Mouse (Mus musculus) heart, embryonic 12.5 days (tissue): ENCODE data around the gene 2310011J03Rik. TPM values are rescaled to one million over a fixed set of nuclear protein-coding genes. Genes with fewer than 3 reads are reported as not detected.
A peak's percentile ranks its signal among the peaks of the same experiment; 100 is the strongest.

Experiments
- ATAC-seq: fragments of 200-750 bp; cut with Nextera tagmentation; 2 replicates; pipeline ENCODE4 v1.8.0; 2017; ENCODE audit warnings: moderate TSS enrichment, moderate library complexity; ENCODE audit not compliant: insufficient number of reproducible peaks, low FRiP score
- H3K27ac ChIP-seq: fragments of 300-500 bp; sonication (generic); 2 replicates; pipeline ENCODE4 v1.5.1; 2016; ENCODE audit warnings: mild to moderate bottlenecking, moderate library complexity; ENCODE audit not compliant: poor library complexity, severe bottlenecking
- H3K27me3 ChIP-seq: fragments of 300-500 bp; sonication (generic); replicated peaks from 2 replicates; pipeline ENCODE4 v1.6.1; 2016; ENCODE audit warnings: mild to moderate bottlenecking, moderate library complexity
- H3K36me3 ChIP-seq: fragments of 300-500 bp; sonication (generic); 2 replicates; pipeline ENCODE4 v1.6.1; 2016; ENCODE audit warnings: mild to moderate bottlenecking, moderate library complexity
- H3K4me1 ChIP-seq: fragments of 300-500 bp; sonication (generic); replicated peaks from 2 replicates; pipeline ENCODE4 v1.6.1; 2016; ENCODE audit warnings: mild to moderate bottlenecking
- H3K4me2 ChIP-seq: fragments of 300-500 bp; sonication (generic); 2 replicates; pipeline ENCODE4 v1.6.1; 2016; ENCODE audit warnings: mild to moderate bottlenecking, moderate library complexity
- H3K4me3 ChIP-seq: fragments of 300-500 bp; sonication (generic); 2 replicates; pipeline ENCODE4 v1.5.1; 2016; ENCODE audit warnings: mild to moderate bottlenecking
- H3K9ac ChIP-seq: fragments of 300-500 bp; sonication (generic); 2 replicates; pipeline ENCODE4 v1.6.1; 2016; ENCODE audit warnings: mild to moderate bottlenecking, moderate library complexity
- H3K9me3 ChIP-seq: fragments of 300-500 bp; sonication (generic); replicated peaks from 2 replicates; pipeline ENCODE4 v1.6.1; 2016; ENCODE audit warnings: mild to moderate bottlenecking, moderate library complexity
- WGBS: fragments of 180-500 bp; shearing (Covaris S2); methylation state at CpG from one replicate; pipeline ENCODE4 v1.1.7; 2016; 5-methylcytosine and 5-hydroxymethylcytosine counted together
- polyA plus RNA-seq: library from polyadenylated mRNA; unstranded; fragments of >200 nt; fragmentation: Nextera tagmentation; extraction: Ambion mirVana; gene quantifications from 2 replicates; pipeline ENCODE4 v1.2.1, GENCODE M21; 2016

The 2310011J03Rik gene
- polyA plus RNA-seq, 1 experiment from 2014 or later: 32.8 TPM

GRCm38 (mm10) chr10:80324120-80325037, 4.0 kb upstream of the 2310011J03Rik start:
- ATAC-seq: no peak
- WGBS: 77% methylated on average over 17 of the region's 17 CpGs
- Histone ChIP-seq H3K27ac (no peak overlapping the region), H3K36me3 (no peaks in the 10 kb centered on the region), H3K4me2 (peak overlapping the region; percentile 96), H3K4me1 (peaks cover 24% of the 10 kb centered on the region), H3K4me3 (peak overlapping the region; percentile 65; the same call in 1 of the 2 replicates), H3K9me3 (no peaks in the 10 kb centered on the region), H3K9ac (no peak overlapping the region; the same call in 1 of the 2 replicates), H3K27me3 (peaks cover 31% of the 10 kb centered on the region)

- peak overlapping the region; percentile 96 for H3K4me2 ChIP-seq
- H3K9ac ChIP-seq: peak overlapping the region; percentile 72
- peak; percentile 80 for ATAC-seq
- no peaks in the 10 kb centered on the region for H3K9me3 ChIP-seq
- under 1% methylated on average over 46 of the region's 46 CpGs for WGBS
- H3K27ac ChIP-seq: no peak overlapping the region
- H3K4me3 ChIP-seq: peak overlapping the region; percentile 65
- peaks cover 4% of the 10 kb centered on the region for H3K36me3 ChIP-seq
- peaks cover 31% of the 10 kb centered on the region for H3K27me3 ChIP-seq
- peaks cover 26% of the 10 kb centered on the region for H3K4me1 ChIP-seq
These were observed 3.2 kb upstream of the 2310011J03Rik start for GRCm38 (mm10) chr10:80323261-80324119.

GRCm38 (mm10) chr10:80322811-80323211, 2.5 kb upstream of the 2310011J03Rik start:
- no peaks in the 10 kb centered on the region for H3K9me3 ChIP-seq
- WGBS: 5% methylated on average over 28 of the region's 28 CpGs
- peaks cover 26% of the 10 kb centered on the region for H3K4me1 ChIP-seq
- H3K27ac ChIP-seq: no peak overlapping the region
- H3K4me2 ChIP-seq: peak overlapping the region; percentile 96
- 0 out of 2 replicates have a peak, but pooled peaks have one; percentile 9 for ATAC-seq
- H3K9ac ChIP-seq: peak overlapping the region; percentile 72
- H3K27me3 ChIP-seq: peaks cover 31% of the 10 kb centered on the region
- peaks cover 11% of the 10 kb centered on the region for H3K36me3 ChIP-seq
- H3K4me3 ChIP-seq: peak overlapping the region; percentile 65

- WGBS: 89% methylated on average over 21 of the region's 21 CpGs
- Histone ChIP-seq H3K27me3 (peaks cover 37% of the 10 kb centered on the region), H3K9ac (no peak overlapping the region), H3K27ac (no peak overlapping the region), H3K4me1 (peaks cover 34% of the 10 kb centered on the region), H3K4me3 (no peak overlapping the region), H3K4me2 (peak overlapping the region; percentile 96; the same call in 1 of the 2 replicates), H3K36me3 (peaks cover 17% of the 10 kb centered on the region), H3K9me3 (no peaks in the 10 kb centered on the region)
- ATAC-seq: no peak
These were observed 1.6 kb upstream of the 2310011J03Rik start for GRCm38 (mm10) chr10:80321670-80322581.

DNA sequence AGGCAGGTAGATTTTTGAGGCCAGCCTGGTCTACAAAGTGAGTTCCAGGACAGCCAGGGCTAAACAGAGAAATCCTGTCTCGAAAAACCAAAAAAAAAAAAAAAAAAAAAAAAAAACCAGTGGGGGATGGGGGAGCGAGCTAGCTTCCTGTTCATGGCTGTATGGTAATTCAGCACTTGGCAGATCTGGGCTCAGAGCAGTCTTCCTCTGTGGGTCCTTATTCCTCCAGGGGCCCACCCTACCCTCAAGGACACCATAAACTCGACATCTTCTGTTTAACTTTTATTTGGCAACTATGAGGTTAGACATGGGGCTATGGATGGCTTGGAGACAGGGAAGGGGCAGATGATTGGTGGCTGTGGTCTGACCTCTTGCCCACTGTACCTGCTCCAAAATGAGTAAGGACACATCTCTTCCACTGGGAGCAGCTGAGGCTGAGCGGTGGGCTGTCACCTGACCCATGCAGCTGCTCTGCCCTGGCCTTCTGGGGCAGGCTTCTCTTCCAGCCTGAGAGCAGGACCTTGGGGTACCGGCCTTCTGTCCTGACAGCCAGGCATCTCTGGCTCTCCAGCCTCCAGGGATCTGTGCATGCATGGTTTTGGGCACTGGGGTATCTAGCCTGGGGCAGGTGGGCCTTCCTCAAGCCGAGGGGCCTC, 805 bp upstream of the 2310011J03Rik start:
- Histone ChIP-seq H3K27ac (no peak overlapping the region), H3K9ac (no peak overlapping the region), H3K4me3 (no peak overlapping the region), H3K36me3 (peaks cover 17% of the 10 kb centered on the region), H3K27me3 (peaks cover 44% of the 10 kb centered on the region), H3K4me2 (no peak overlapping the region), H3K4me1 (peaks cover 41% of the 10 kb centered on the region), H3K9me3 (no peaks in the 10 kb centered on the region)
- WGBS: 71% methylated on average over 6 of the region's 6 CpGs
- no peak for ATAC-seq

DNA sequence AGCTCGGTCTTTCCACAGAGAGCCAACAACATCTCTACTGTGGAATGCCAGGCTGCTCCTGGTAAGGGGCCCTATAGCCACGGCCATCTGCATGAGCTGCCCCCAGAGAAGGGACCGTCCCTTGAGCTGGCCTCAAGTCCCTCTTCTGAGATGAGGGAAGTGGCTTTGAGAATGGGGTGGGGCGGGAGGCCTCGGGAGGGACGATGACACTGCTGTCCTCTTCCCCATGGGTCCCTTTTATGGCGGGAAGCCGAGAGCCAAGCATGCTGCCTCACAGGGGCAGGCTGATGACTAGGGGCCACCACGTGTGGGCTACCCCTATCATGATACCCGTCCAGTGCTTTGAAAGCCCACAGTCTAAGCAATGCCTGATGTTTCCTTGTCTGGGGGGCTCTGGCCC, 3.3 kb downstream of the 2310011J03Rik start:
- 0 out of 2 replicates have a peak overlapping the region, but pooled peaks have one; percentile 1 for H3K4me3 ChIP-seq
- peaks cover 17% of the 10 kb centered on the region for H3K36me3 ChIP-seq
- H3K4me1 ChIP-seq: peaks cover 54% of the 10 kb centered on the region
- 55% methylated on average over 10 of the region's 10 CpGs for WGBS
- no peak for ATAC-seq
- H3K27me3 ChIP-seq: peaks cover 61% of the 10 kb centered on the region
- H3K9ac ChIP-seq: 0 out of 2 replicates have a peak overlapping the region, but pooled peaks have one; percentile 14
- H3K9me3 ChIP-seq: no peaks in the 10 kb centered on the region
- H3K4me2 ChIP-seq: peak overlapping the region; percentile 14; the same call in 1 of the 2 replicates
- H3K27ac ChIP-seq: 0 out of 2 replicates have a peak overlapping the region, but pooled peaks have one; percentile 2

DNA sequence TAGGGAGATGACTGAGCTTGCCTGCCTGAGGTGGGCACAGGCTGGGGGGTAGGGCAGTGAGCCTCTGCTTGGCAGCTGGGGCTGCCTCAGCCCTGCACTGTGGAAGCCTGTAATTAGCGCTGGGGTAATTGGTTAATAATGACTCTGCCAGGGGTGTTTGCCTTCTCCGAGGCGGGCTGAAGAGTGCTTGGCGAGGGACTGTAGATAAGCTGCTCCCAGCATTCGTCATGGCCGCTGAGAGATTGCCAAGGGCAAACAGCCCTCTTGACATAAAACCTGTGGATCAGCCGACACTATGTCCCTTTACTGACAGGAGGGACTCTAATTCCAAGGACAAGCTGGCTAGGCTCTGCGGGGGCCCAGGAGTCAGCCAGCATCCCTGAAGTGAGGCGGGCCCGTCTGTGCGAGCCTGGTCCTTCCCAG, 4.0 kb downstream of the 2310011J03Rik start:
- Histone ChIP-seq H3K27me3 (peaks cover 67% of the 10 kb centered on the region), H3K36me3 (peaks cover 17% of the 10 kb centered on the region), H3K9me3 (no peaks in the 10 kb centered on the region), H3K4me1 (peaks cover 54% of the 10 kb centered on the region), H3K4me2 (peak overlapping the region; percentile 14; the same call in 1 of the 2 replicates), H3K4me3 (peak overlapping the region; percentile 1; the same call in 1 of the 2 replicates), H3K9ac (peak overlapping the region; percentile 14; the same call in 1 of the 2 replicates), H3K27ac (0 out of 2 replicates have a peak overlapping the region, but pooled peaks have one; percentile 2)
- no peak for ATAC-seq
- 14% methylated on average over 11 of the region's 11 CpGs for WGBS

DNA sequence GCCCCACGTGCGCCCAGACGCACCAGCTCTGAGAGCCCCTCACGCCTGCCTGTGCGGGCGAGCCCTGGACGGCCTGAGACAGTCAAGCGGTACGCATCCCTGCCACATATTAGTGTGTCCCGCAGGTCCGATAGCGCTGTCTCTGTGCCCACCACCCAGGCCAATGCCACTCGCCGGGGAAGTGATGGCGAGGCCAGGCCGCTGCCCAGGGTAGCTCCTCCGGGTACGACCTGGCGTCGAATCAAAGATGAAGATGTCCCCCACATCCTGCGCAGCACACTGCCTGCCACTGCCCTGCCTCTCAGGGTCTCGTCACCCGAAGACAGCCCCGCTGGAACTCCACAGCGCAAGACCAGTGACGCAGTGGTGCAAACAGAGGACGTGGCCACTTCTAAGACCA, 5.0 kb downstream of the 2310011J03Rik start:
- H3K4me1 ChIP-seq: peaks cover 54% of the 10 kb centered on the region
- ATAC-seq: no peak
- peak overlapping the region; percentile 5; the same call in 1 of the 2 replicates for H3K4me2 ChIP-seq
- H3K4me3 ChIP-seq: no peak overlapping the region
- WGBS: 39% methylated on average over 27 of the region's 27 CpGs
- no peaks in the 10 kb centered on the region for H3K9me3 ChIP-seq
- 0 out of 2 replicates have a peak overlapping the region, but pooled peaks have one; percentile 14 for H3K9ac ChIP-seq
- peaks cover 17% of the 10 kb centered on the region for H3K36me3 ChIP-seq
- peaks cover 78% of the 10 kb centered on the region for H3K27me3 ChIP-seq
- H3K27ac ChIP-seq: no peak overlapping the region

- Histone ChIP-seq H3K36me3 (peaks cover 17% of the 10 kb centered on the region), H3K9ac (no peak overlapping the region), H3K4me1 (peaks cover 52% of the 10 kb centered on the region), H3K4me3 (no peak overlapping the region), H3K27me3 (peaks cover 83% of the 10 kb centered on the region), H3K4me2 (peak overlapping the region; percentile 5; the same call in 1 of the 2 replicates), H3K27ac (no peak overlapping the region), H3K9me3 (no peaks in the 10 kb centered on the region)
- 40% methylated on average over 16 of the region's 16 CpGs for WGBS
- ATAC-seq: no peak
These were observed 5.8 kb downstream of the 2310011J03Rik start for GRCm38 (mm10) chr10:80314494-80315001.
